Mouse (Mus musculus) liver, adult 2 months (tissue): ENCODE measurements around the gene Glb1l.

Experiments used
- CTCF ChIP-seq: fragments of 200-500 bp; IDR thresholded peaks from 2 replicates; pipeline ENCODE4 v1.5.1; 2011; ENCODE audit warnings: low read depth, low read length, control low read depth
- POLR2A ChIP-seq: fragments of 200-500 bp; IDR thresholded peaks from 2 replicates; pipeline ENCODE4 v1.6.1; 2011; ENCODE audit warnings: low read length, control low read depth; ENCODE audit not compliant: insufficient read depth; ENCODE audit errors: extremely low read depth

- TF ChIP-seq POLR2A: no peak
- no peak for TF ChIP-seq CTCF
Observed at GRCm38 (mm10) chr1:75213096-75213495, 2.5 kb upstream of the Glb1l start.
